Mouse (Mus musculus): Measurements from ENCODE around the gene Dmap1. TPM values are rescaled to one million over a fixed set of nuclear protein-coding genes. Genes with fewer than 3 reads are reported as not detected.

The Dmap1 gene
- 10 to 100 TPM; 25.7 to 29.5 TPM for total RNA-seq (2021)
- long read RNA-seq, experiment 1, transcript Dmap1-201 (11 exons, 1,566 nt): major isoform, 10 of 38 reads
- long read RNA-seq, experiment 1, partial matches to known transcripts: 3 of 38 reads
- long read RNA-seq, experiment 1, other reads (novel, unspliced or antisense): 25 of 38 reads
- long read RNA-seq, experiment 2, transcript Dmap1-201 (11 exons, 1,566 nt): major isoform, 9 of 44 reads
- long read RNA-seq, experiment 2, partial matches to known transcripts: 5 of 44 reads
- long read RNA-seq, experiment 2, other reads (novel, unspliced or antisense): 28 of 44 reads

GRCm38 (mm10) chr4:117681931-117682461 is at the start of gene Dmap1:
Dmap1 (minus strand) TSS chr4:117682273.
- DNase-seq (ENCODE audit: low spot score in 2 of 2): peak; percentile 60 to 76

- DNase-seq (ENCODE audit: low spot score in 2 of 2): no peak
These were observed 42.0 kb upstream of the Dmap1 start, which contains the start of gene Gm12845 for GRCm38 (mm10) chr4:117724112-117724511. Gm12845 (plus strand) TSS chr4:117724412.

- DNase-seq (ENCODE audit: low spot score in 2 of 2): no peak
These were observed 31.4 kb upstream of the Dmap1 start for GRCm38 (mm10) chr4:117713303-117714098.

GRCm38 (mm10) chr4:117712314-117712713 is 30.2 kb upstream of the Dmap1 start:
- no peak for DNase-seq (ENCODE audit: low spot score in 2 of 2)

DNA sequence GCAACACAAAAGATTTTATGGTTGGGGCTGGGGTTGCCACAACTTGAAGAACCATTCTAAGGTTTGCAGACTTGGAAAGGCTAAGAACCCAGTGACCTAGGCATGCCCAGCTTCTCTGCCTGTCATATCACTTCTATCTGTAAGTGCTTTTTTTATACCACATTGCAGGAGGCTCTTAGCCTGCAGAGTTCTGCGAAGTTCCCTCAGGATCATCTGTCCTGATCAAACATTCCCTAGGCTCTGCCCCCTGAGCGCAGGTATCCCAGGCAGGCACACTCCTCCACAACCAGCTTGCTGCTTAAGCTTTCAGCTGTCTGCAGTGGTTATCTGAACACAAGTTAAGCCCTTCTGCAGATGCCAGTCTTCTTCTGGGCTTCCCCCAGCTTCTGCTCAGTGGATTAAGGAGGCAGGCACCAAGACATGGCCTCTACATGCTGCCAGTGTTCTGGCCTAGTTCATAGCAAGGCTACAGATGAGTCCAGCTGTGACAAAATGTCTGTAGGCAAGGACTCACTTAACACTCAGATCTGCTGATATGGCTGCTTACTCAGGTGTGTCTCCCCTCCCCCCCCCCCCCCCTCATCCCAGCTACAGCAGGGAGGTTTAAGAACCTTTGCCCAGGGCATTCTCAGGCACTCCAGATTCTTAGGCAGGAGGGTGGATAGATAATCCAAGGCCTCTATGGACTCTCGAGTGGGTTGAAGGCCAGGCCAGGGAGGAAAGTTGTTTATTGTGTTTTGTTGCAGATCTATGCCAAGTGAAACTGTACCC is 26.9 kb upstream of the Dmap1 start:
- no peak for DNase-seq (ENCODE audit: low spot score in 2 of 2)

GRCm38 (mm10) chr4:117705361-117705760 is 23.3 kb upstream of the Dmap1 start:
- peak in 1 of 2 experiments; percentile 33 for DNase-seq (ENCODE audit: low spot score in 2 of 2)

GRCm38 (mm10) chr4:117686354-117686753 is 4.3 kb upstream of the Dmap1 start:
- no peak for DNase-seq (ENCODE audit: low spot score in 2 of 2)

- DNase-seq (ENCODE audit: low spot score in 2 of 2): no peak
These were observed 1.1 kb upstream of the Dmap1 start for GRCm38 (mm10) chr4:117683048-117683768.

DNA sequence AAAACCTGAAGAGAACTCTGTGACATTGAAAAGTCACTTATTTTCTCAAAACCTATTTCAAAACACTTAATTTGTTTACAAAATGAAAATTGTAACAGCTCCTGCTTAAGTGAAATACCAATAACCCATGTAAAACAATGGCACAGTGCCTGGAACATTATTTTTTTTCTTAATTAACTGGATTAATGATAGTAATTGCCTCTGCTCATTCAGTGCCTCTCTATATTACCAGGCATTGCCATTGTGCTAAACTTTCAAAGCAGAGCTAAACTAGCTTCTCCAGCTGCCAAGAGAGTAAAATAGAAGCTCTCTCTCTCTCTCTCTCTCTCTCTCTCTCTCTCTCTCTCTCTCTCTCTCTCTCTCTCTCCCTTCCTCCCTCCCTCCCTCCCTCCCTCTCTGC is 390 bp upstream of the Dmap1 start:
- DNase-seq (ENCODE audit: low spot score in 2 of 2): no peak

DNA sequence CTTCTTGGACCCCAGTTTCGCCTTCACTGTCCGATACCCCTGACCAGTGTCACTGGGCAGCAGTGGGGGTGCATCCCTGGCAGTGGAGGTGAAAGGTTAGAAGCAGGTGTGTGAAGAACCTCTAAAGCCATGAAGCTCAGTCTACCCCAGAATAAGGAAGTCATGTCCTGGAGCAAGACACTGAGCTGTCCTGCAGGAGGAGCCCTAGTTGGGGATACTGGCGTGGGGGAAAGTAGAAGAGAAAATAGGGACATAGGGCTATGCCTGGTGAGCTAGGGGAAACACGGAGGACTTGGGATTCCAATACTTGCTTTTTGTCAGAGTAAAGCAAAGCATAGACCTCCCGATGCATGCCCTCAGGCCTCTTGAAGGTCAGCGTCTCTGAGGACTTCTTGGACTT is 1.1 kb downstream of the Dmap1 start:
- no peak for DNase-seq (ENCODE audit: low spot score in 2 of 2)

DNA sequence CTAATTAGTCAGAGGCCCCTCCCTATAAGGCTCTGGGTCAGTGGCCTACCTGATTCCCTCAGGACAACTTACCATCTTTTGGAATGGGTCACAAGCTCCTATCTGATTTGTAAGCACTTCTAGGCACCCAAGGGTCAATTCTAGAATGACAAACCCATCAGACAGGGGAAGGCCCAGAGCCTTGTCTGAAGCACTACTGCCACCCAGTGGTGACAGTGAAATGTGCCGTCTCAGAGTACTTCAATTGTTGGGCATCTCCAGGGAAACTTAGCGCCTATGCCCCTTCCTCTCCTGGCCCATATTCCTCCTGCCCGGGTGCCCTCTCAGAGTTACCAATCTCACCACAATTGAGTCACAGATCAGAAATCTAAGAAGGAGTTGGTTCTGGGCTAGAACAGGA is 5.2 kb downstream of the Dmap1 start:
- DNase-seq (ENCODE audit: low spot score in 2 of 2): peak in 1 of 2 experiments; percentile 77

GRCm38 (mm10) chr4:117673901-117674300 is 8.2 kb downstream of the Dmap1 start:
- DNase-seq (ENCODE audit: low spot score in 2 of 2): no peak

DNA sequence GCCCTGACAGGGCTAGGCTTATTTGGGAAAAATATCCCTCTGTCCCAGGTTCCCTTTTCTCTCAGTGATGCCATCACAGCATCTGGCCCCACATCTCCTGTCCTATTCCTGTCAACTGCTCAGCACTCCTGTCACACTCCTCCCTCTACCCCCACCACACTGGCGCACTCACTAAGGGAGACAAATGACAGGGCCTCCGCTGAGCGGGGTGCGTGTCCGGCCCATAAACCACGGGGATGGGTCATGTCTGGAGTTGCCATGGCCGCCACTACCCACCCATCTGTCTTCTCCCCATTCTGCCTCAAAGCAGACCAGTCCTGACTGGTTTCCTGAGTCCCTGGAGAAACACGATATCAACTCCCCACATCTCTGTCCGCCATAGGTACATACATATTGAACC is 10.0 kb downstream of the Dmap1 start:
- DNase-seq (ENCODE audit: low spot score in 2 of 2): no peak

DNA sequence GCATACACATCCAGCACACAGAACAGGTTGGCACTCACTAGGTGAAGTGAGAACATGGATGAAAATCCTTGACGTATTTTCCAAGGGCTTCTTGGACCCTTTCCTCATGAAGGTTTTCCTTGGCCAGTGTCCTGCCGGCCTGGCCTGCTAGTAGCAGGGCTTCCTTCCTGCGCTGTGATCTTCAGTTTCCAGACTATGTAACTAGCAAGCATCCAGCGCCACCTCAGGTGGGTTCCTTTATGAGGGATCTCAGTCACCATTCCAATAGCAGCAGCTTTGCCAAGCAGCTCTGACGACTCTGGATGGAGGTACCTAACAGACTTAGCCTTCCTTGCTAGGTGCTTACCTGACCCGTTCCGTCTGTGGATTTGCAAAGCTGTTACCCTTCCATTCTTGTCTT is 12.2 kb downstream of the Dmap1 start:
- no peak for DNase-seq (ENCODE audit: low spot score in 2 of 2)

GRCm38 (mm10) chr4:117666054-117666453 is 16.0 kb downstream of the Dmap1 start:
- no peak for DNase-seq (ENCODE audit: low spot score in 2 of 2)

DNA sequence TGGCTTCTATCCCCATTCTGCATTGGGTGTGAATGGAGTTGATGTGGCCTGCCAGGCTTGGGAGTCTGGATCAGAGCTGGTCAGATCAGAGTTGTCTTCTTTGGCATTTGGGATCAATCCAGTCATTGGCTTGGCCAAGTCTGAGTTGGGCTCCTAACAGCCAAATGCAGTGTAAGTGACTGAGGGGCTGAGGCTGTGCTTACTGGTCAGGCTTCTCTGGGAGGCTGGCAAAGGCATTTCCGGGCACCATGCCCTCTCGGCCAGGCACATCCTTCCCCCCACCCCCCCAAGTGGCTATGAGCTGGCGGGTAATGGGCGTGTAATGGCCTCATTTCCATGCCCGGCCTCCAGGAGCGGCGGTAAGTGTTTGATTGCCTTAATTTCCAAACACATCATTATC is 16.5 kb downstream of the Dmap1 start:
- peak in 1 of 2 experiments; percentile 45 for DNase-seq (ENCODE audit: low spot score in 2 of 2)

DNA sequence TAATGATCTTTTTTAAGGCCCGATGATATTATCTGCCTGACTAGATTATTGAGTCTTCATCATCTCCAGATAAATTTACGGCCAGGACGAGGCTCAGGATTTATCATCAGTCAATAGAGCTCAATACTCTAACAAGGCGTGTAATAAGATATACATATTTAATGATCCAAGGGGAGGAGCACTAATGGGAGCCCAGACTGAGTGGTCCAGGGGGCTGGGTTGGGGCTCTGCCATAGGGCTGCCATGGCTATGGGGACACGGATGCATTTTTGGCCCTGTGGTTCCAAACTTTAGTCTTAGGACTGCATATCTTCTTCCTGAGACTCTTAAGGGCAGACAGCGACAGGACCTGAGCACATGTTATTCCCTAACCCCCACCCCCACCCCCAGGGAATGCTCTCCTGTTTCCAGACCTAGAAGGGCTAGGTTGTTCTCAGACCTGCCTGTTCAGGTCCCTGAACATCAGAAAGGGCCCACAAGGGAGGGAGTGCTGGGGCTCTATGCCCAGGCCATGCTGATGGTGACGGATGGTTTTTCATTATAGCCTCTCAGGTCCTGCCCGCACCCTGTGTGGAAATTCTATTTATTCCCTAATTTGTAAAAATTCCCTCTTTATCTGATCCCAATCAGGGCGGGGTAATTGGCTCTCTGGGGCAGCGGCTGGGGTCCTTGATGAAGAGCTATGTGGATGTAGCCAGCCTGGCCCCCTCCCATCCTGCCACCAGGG is 17.5 kb downstream of the Dmap1 start:
- no peak for DNase-seq (ENCODE audit: low spot score in 2 of 2)

- DNase-seq (ENCODE audit: low spot score in 2 of 2): no peak
These were observed 22.1 kb downstream of the Dmap1 start for GRCm38 (mm10) chr4:117660001-117660400.

- no peak for DNase-seq (ENCODE audit: low spot score in 2 of 2)
These were observed 23.3 kb downstream of the Dmap1 start for GRCm38 (mm10) chr4:117658582-117659444.
